Mouse (Mus musculus): ENCODE measurements around the gene Ndufv2. TPM values are rescaled to one million over a fixed set of nuclear protein-coding genes. Genes with fewer than 3 reads are reported as not detected.

The Ndufv2 gene
- 844 TPM for polyA plus RNA-seq (2014; fragmentation: Illumina TruSeq; extraction: RNeasy Lipid Tissue Mini Kit (QIAGEN cat#74804); ENCODE audit: low read depth, low replicate concordance)

GRCm38 (mm10) chr17:66101380-66102330, at the start of gene Ndufv2:
TSS of gene Ndufv2 (minus strand) at chr17:66101559.

GRCm38 (mm10) chr17:66123066-66123815, 21.9 kb upstream of the Ndufv2 start, which contains the start of gene Ddx11:
TSS of gene Ddx11 (plus strand) at chr17:66123520.

GRCm38 (mm10) chr17:66111402-66111959, 10.1 kb upstream of the Ndufv2 start, which contains the start of gene Washc1:
TSS of gene Washc1 (plus strand) at chr17:66111545.

GRCm38 (mm10) chr17:66076934-66077333, 24.4 kb downstream of the Ndufv2 start, which contains the start of gene Ankrd12:
TSS of gene Ankrd12 (minus strand) at chr17:66077089.

Other genes with a start within 250 kb of the Ndufv2 start
- gene Ralbp1, start 215.8 kb downstream of the Ndufv2 start, polyA plus RNA-seq (2014; fragmentation: Illumina TruSeq; extraction: RNeasy Lipid Tissue Mini Kit (QIAGEN cat#74804); ENCODE audit: low read depth, low replicate concordance) = 63.6 TPM
- 273 TPM for gene Twsg1, start 150.3 kb downstream of the Ndufv2 start, polyA plus RNA-seq (2014; fragmentation: Illumina TruSeq; extraction: RNeasy Lipid Tissue Mini Kit (QIAGEN cat#74804); ENCODE audit: low read depth, low replicate concordance)
- gene Ankrd12, start 24.5 kb downstream of the Ndufv2 start, polyA plus RNA-seq (2014; fragmentation: Illumina TruSeq; extraction: RNeasy Lipid Tissue Mini Kit (QIAGEN cat#74804); ENCODE audit: low read depth, low replicate concordance) = 31.7 TPM
- 1.6 TPM for gene Washc1, start 10.0 kb upstream of the Ndufv2 start, polyA plus RNA-seq (2014; fragmentation: Illumina TruSeq; extraction: RNeasy Lipid Tissue Mini Kit (QIAGEN cat#74804); ENCODE audit: low read depth, low replicate concordance)
- 2.0 TPM for gene Ddx11, start 22.0 kb upstream of the Ndufv2 start, polyA plus RNA-seq (2014; fragmentation: Illumina TruSeq; extraction: RNeasy Lipid Tissue Mini Kit (QIAGEN cat#74804); ENCODE audit: low read depth, low replicate concordance)